Mouse (Mus musculus): ENCODE measurements around the gene Shkbp1. TPM values are rescaled to one million over a fixed set of nuclear protein-coding genes. Genes with fewer than 3 reads are reported as not detected.

Shkbp1 gene
- total RNA-seq (2023), result 10 to 100 TPM; 83.7 to 87.8 TPM

GRCm38 (mm10) chr7:27355745-27356240, at the start of gene Shkbp1:
Gene Shkbp1 (minus strand): TSS chr7:27356019.

GRCm38 (mm10) chr7:27356861-27357594, 1.2 kb upstream of the Shkbp1 start, which contains the start of gene Gm20479:
Gene Gm20479 (minus strand): TSS chr7:27357419.

GRCm38 (mm10) chr7:27337175-27337853, 18.5 kb downstream of the Shkbp1 start, which contains the start of gene Ltbp4:
Gene Ltbp4 (minus strand): TSS chr7:27337692.

Other genes starting within 250 kb of the Shkbp1 start
- gene Cyp2f2, start 236.1 kb downstream of the Shkbp1 start, total RNA-seq (2023), result under 1 TPM in 1 of 2 experiments, not detected in 1; 0.27 TPM
- gene Cyp2t4, start 202.3 kb downstream of the Shkbp1 start, total RNA-seq (2023), result not detected
- gene Egln2, start 189.2 kb downstream of the Shkbp1 start, total RNA-seq (2023), result 10 to 100 TPM; 66.9 to 70.2 TPM
- 10 to 100 TPM; 83.6 to 86.1 TPM for gene Rab4b, start 177.1 kb downstream of the Shkbp1 start, total RNA-seq (2023)
- not detected for gene Gm21983, start 174.9 kb downstream of the Shkbp1 start, total RNA-seq (2023)
- gene Mia, start 174.9 kb downstream of the Shkbp1 start, total RNA-seq (2023), result not detected
- 10 to 100 TPM; 10.6 to 11.1 TPM for gene BC024978, start 160.2 kb downstream of the Shkbp1 start, total RNA-seq (2023)
- gene Snrpa, start 159.7 kb downstream of the Shkbp1 start, total RNA-seq (2023), result 10 to 100 TPM; 66.3 to 74.6 TPM
- gene Itpkc, start 127.4 kb downstream of the Shkbp1 start, total RNA-seq (2023), result 10 to 100 TPM; 19.3 to 20.9 TPM
- 10 to 100 TPM; 25.1 to 27.0 TPM for gene Coq8b, start 123.0 kb downstream of the Shkbp1 start, total RNA-seq (2023)
- 1 to 10 TPM; 3.7 to 5.2 TPM for gene Numbl, start 97.6 kb downstream of the Shkbp1 start, total RNA-seq (2023)
- gene Ltbp4, start 18.3 kb downstream of the Shkbp1 start, total RNA-seq (2023), result 1 to 10 TPM; 1.6 to 1.9 TPM
- 1 to 10 TPM; 2.3 to 4.4 TPM for gene Gm20479, start 1.4 kb upstream of the Shkbp1 start, total RNA-seq (2023)
- under 1 TPM in 1 of 2 experiments, not detected in 1; 0.18 TPM for gene Sptbn4, start 91.7 kb upstream of the Shkbp1 start, total RNA-seq (2023)
- gene Blvrb, start 92.0 kb upstream of the Shkbp1 start, total RNA-seq (2023), result 100 to 1,000 TPM; 110 to 116 TPM
- 10 to 100 TPM; 26.3 to 27.2 TPM for gene Sertad3, start 117.7 kb upstream of the Shkbp1 start, total RNA-seq (2023)
- gene Sertad1, start 130.9 kb upstream of the Shkbp1 start, total RNA-seq (2023), result 10 to 100 TPM; 48.9 to 57.6 TPM
- gene Prx, start 143.3 kb upstream of the Shkbp1 start, total RNA-seq (2023), result under 1 TPM in 1 of 2 experiments, not detected in 1; 0.13 TPM
- gene Hipk4, start 167.2 kb upstream of the Shkbp1 start, total RNA-seq (2023), result not detected
- gene Pld3, start 197.2 kb upstream of the Shkbp1 start, total RNA-seq (2023), result 100 to 1,000 TPM; 136 to 160 TPM
- 10 to 100 TPM; 28.0 to 29.4 TPM for gene 2310022A10Rik, start 197.2 kb upstream of the Shkbp1 start, total RNA-seq (2023)
- gene Akt2, start 235.5 kb upstream of the Shkbp1 start, total RNA-seq (2023), result 10 to 100 TPM; 80.8 to 84.1 TPM